Mouse (Mus musculus) neural tube, embryonic 15.5 days (tissue): ENCODE measurements around the gene Chrna7. TPM values are rescaled to one million over a fixed set of nuclear protein-coding genes. Genes with fewer than 3 reads are reported as not detected.

ENCODE experiments used
- ATAC-seq: fragments of 200-750 bp; cut with Nextera tagmentation; 2 replicates; pipeline ENCODE4 v1.8.0; 2017; ENCODE audit warnings: mild to moderate bottlenecking, moderate TSS enrichment, moderate library complexity; ENCODE audit not compliant: low FRiP score
- H3K27ac ChIP-seq: fragments of 300-500 bp; sonication (generic); replicated peaks from 2 replicates; pipeline ENCODE4 v1.5.1; 2015; ENCODE audit warnings: mild to moderate bottlenecking, inconsistent platforms
- H3K27me3 ChIP-seq: fragments of 300-500 bp; sonication (generic); replicated peaks from 2 replicates; pipeline ENCODE4 v1.6.1; 2015; ENCODE audit warnings: inconsistent platforms
- H3K36me3 ChIP-seq: fragments of 300-500 bp; sonication (generic); 2 replicates; pipeline ENCODE4 v1.6.1; 2015; ENCODE audit warnings: inconsistent platforms
- H3K4me1 ChIP-seq: fragments of 300-500 bp; sonication (generic); 2 replicates; pipeline ENCODE4 v1.6.1; 2015; ENCODE audit warnings: inconsistent platforms
- H3K4me2 ChIP-seq: fragments of 300-500 bp; sonication (generic); 2 replicates; pipeline ENCODE4 v1.6.1; 2015; ENCODE audit warnings: inconsistent platforms, mild to moderate bottlenecking, moderate library complexity
- H3K4me3 ChIP-seq: fragments of 300-500 bp; sonication (generic); replicated peaks from 2 replicates; pipeline ENCODE4 v1.5.1; 2015; ENCODE audit warnings: mild to moderate bottlenecking, inconsistent platforms
- H3K9ac ChIP-seq: fragments of 300-500 bp; sonication (generic); replicated peaks from 2 replicates; pipeline ENCODE4 v1.6.1; 2015; ENCODE audit warnings: mild to moderate bottlenecking, inconsistent platforms
- H3K9me3 ChIP-seq: fragments of 300-500 bp; sonication (generic); replicated peaks from 2 replicates; pipeline ENCODE4 v1.6.1; 2016; ENCODE audit warnings: inconsistent platforms
- WGBS: fragments of 180-500 bp; shearing (Covaris S2); methylation state at CpG from one replicate; pipeline ENCODE4 v1.1.7; 2015; ENCODE audit warnings: mixed read lengths; 5-methylcytosine and 5-hydroxymethylcytosine counted together
- polyA plus RNA-seq: library from polyadenylated mRNA; unstranded; fragments of >200 nt; fragmentation: Nextera tagmentation; extraction: Ambion mirVana; gene quantifications from 2 replicates; pipeline ENCODE4 v1.2.1, GENCODE M21; 2015

Gene Chrna7
- polyA plus RNA-seq: 11.4 and 11.8 TPM in 2 replicates

- Histone ChIP-seq H3K9me3 (no peaks in the 10 kb centered on the region), H3K27ac (peak within 1 kb of the TSS; percentile 74), H3K4me3 (peak within 1 kb of the TSS; percentile 78), H3K4me1 (peaks cover 17% of the 10 kb centered on the region), H3K36me3 (no peaks in the 10 kb centered on the region), H3K4me2 (peak within 1 kb of the TSS; percentile 97), H3K27me3 (no peaks in the 10 kb centered on the region), H3K9ac (peak within 1 kb of the TSS; percentile 77)
- under 1% methylated on average over 65 of the region's 73 CpGs for WGBS
- ATAC-seq: peak; percentile 96
Observed at GRCm38 (mm10) chr7:63212084-63212723, at the start of gene Chrna7. Chrna7 (minus strand) TSS chr7:63212569.

GRCm38 (mm10) chr7:63249404-63249803 lies 37.0 kb upstream of the Chrna7 start:
- H3K9ac ChIP-seq: no peak overlapping the region
- no peaks in the 10 kb centered on the region for H3K36me3 ChIP-seq
- no peaks in the 10 kb centered on the region for H3K9me3 ChIP-seq
- H3K4me3 ChIP-seq: no peak overlapping the region
- H3K4me1 ChIP-seq: no peaks in the 10 kb centered on the region
- ATAC-seq: no peak
- 79% methylated on average over 2 of the region's 2 CpGs for WGBS
- H3K4me2 ChIP-seq: no peak overlapping the region
- H3K27ac ChIP-seq: no peak overlapping the region
- H3K27me3 ChIP-seq: no peaks in the 10 kb centered on the region

GRCm38 (mm10) chr7:63237852-63238516 lies 25.6 kb upstream of the Chrna7 start:
- H3K4me3 ChIP-seq: no peak overlapping the region
- no peak for ATAC-seq
- H3K4me2 ChIP-seq: no peak overlapping the region
- H3K27ac ChIP-seq: no peak overlapping the region
- 72% methylated on average over 3 of the region's 3 CpGs for WGBS
- no peaks in the 10 kb centered on the region for H3K4me1 ChIP-seq
- no peak overlapping the region for H3K9ac ChIP-seq
- no peaks in the 10 kb centered on the region for H3K9me3 ChIP-seq
- H3K36me3 ChIP-seq: no peaks in the 10 kb centered on the region
- H3K27me3 ChIP-seq: no peaks in the 10 kb centered on the region

- Histone ChIP-seq H3K9ac (no peak overlapping the region), H3K4me1 (no peaks in the 10 kb centered on the region), H3K27ac (no peak overlapping the region), H3K27me3 (no peaks in the 10 kb centered on the region), H3K9me3 (no peaks in the 10 kb centered on the region), H3K4me2 (no peak overlapping the region), H3K36me3 (no peaks in the 10 kb centered on the region), H3K4me3 (no peak overlapping the region)
- WGBS: 21% methylated on average over 7 of the region's 7 CpGs
- ATAC-seq: no peak
Observed at GRCm38 (mm10) chr7:63225066-63225780, 12.9 kb upstream of the Chrna7 start.

- Histone ChIP-seq H3K9me3 (no peaks in the 10 kb centered on the region), H3K27me3 (no peaks in the 10 kb centered on the region), H3K4me2 (peak overlapping the region; percentile 97), H3K27ac (0 out of 2 replicates have a peak overlapping the region, but pooled peaks have one; percentile 74), H3K36me3 (no peaks in the 10 kb centered on the region), H3K9ac (peak overlapping the region; percentile 77), H3K4me1 (peaks cover 17% of the 10 kb centered on the region), H3K4me3 (peak overlapping the region; percentile 78)
- ATAC-seq: peak; percentile 50; the same call in 1 of the 2 replicates
- under 1% methylated on average over 13 of the region's 13 CpGs for WGBS
Observed at GRCm38 (mm10) chr7:63211641-63212083, 707 bp downstream of the Chrna7 start.

- Histone ChIP-seq H3K27ac (no peak overlapping the region), H3K27me3 (no peaks in the 10 kb centered on the region), H3K4me1 (peaks cover 17% of the 10 kb centered on the region), H3K9ac (no peak overlapping the region), H3K4me2 (no peak overlapping the region), H3K9me3 (no peaks in the 10 kb centered on the region), H3K4me3 (no peak overlapping the region), H3K36me3 (no peaks in the 10 kb centered on the region)
- no peak for ATAC-seq
- WGBS: 37% methylated on average over 4 of the region's 4 CpGs
Observed at GRCm38 (mm10) chr7:63209501-63209900, 2.9 kb downstream of the Chrna7 start.

- H3K4me3 ChIP-seq: no peak overlapping the region
- H3K9me3 ChIP-seq: no peaks in the 10 kb centered on the region
- no peak overlapping the region for H3K4me2 ChIP-seq
- H3K4me1 ChIP-seq: peaks cover 17% of the 10 kb centered on the region
- ATAC-seq: no peak
- H3K27me3 ChIP-seq: no peaks in the 10 kb centered on the region
- H3K27ac ChIP-seq: no peak overlapping the region
- no peaks in the 10 kb centered on the region for H3K36me3 ChIP-seq
- H3K9ac ChIP-seq: no peak overlapping the region
- WGBS: 57% methylated on average over 2 of the region's 2 CpGs
Observed at GRCm38 (mm10) chr7:63207137-63207536, 5.2 kb downstream of the Chrna7 start.

GRCm38 (mm10) chr7:63195560-63195959 lies 16.8 kb downstream of the Chrna7 start:
- H3K9ac ChIP-seq: no peak overlapping the region
- no peak overlapping the region for H3K27ac ChIP-seq
- H3K4me3 ChIP-seq: no peak overlapping the region
- WGBS: 73% methylated on average over 2 of the region's 2 CpGs
- no peaks in the 10 kb centered on the region for H3K4me1 ChIP-seq
- no peaks in the 10 kb centered on the region for H3K9me3 ChIP-seq
- no peak for ATAC-seq
- H3K4me2 ChIP-seq: no peak overlapping the region
- no peaks in the 10 kb centered on the region for H3K27me3 ChIP-seq
- H3K36me3 ChIP-seq: no peaks in the 10 kb centered on the region

- Histone ChIP-seq H3K9ac (no peak overlapping the region), H3K9me3 (no peaks in the 10 kb centered on the region), H3K4me1 (peaks cover 12% of the 10 kb centered on the region; the same call in 1 of the 2 replicates), H3K27me3 (no peaks in the 10 kb centered on the region), H3K4me2 (no peak overlapping the region), H3K27ac (peak overlapping the region; percentile 63), H3K4me3 (no peak overlapping the region), H3K36me3 (no peaks in the 10 kb centered on the region)
- ATAC-seq: peak; percentile 53; the same call in 1 of the 2 replicates
- 59% methylated on average over 13 of the region's 13 CpGs for WGBS
Observed at GRCm38 (mm10) chr7:63189647-63190534, 22.5 kb downstream of the Chrna7 start.

GRCm38 (mm10) chr7:63170063-63170787 lies 42.1 kb downstream of the Chrna7 start:
- Histone ChIP-seq H3K27ac (no peak overlapping the region), H3K4me2 (no peak overlapping the region), H3K27me3 (no peaks in the 10 kb centered on the region), H3K9me3 (no peaks in the 10 kb centered on the region), H3K4me3 (no peak overlapping the region), H3K9ac (no peak overlapping the region), H3K4me1 (no peaks in the 10 kb centered on the region), H3K36me3 (no peaks in the 10 kb centered on the region; the same call in 1 of the 2 replicates)
- WGBS: 78% methylated on average over 3 of the region's 3 CpGs
- no peak for ATAC-seq
